Mouse (Mus musculus) ES-Bruce4 (cell line): Measurements from ENCODE around the gene Rtl6. TPM values are rescaled to one million over a fixed set of nuclear protein-coding genes. Genes with fewer than 3 reads are reported as not detected.

Source experiments
- H3K27ac ChIP-seq: 2 replicates; pipeline ENCODE4 v1.5.1; 2012; ENCODE audit warnings: low read length, inconsistent platforms; ENCODE audit not compliant: insufficient read depth
- H3K27me3 ChIP-seq: 2 replicates; pipeline ENCODE4 v1.6.1; 2012; ENCODE audit warnings: mild to moderate bottlenecking, low read length, inconsistent platforms; ENCODE audit not compliant: control insufficient read depth, poor library complexity, insufficient read depth, severe bottlenecking
- H3K36me3 ChIP-seq: 2 replicates; pipeline ENCODE4 v1.6.1; 2012; ENCODE audit warnings: inconsistent platforms, mild to moderate bottlenecking, low read length, moderate library complexity; ENCODE audit not compliant: control insufficient read depth, poor library complexity, insufficient read depth, severe bottlenecking
- H3K4me1 ChIP-seq: one replicate; pipeline ENCODE4 v1.8.1; 2011; ENCODE audit warnings: low read length; ENCODE audit not compliant: control insufficient read depth, insufficient read depth
- H3K4me3 ChIP-seq: 2 replicates; pipeline ENCODE4 v1.5.1; 2011; ENCODE audit warnings: low read depth, mild to moderate bottlenecking, low read length
- H3K9ac ChIP-seq: 2 replicates; pipeline ENCODE4 v1.6.1; 2012; ENCODE audit warnings: low read depth, mild to moderate bottlenecking, inconsistent platforms; ENCODE audit not compliant: poor library complexity, severe bottlenecking
- H3K9me3 ChIP-seq: replicated peaks from 2 replicates; pipeline ENCODE4 v1.6.1; 2012; ENCODE audit warnings: mild to moderate bottlenecking, low read length, inconsistent platforms; ENCODE audit not compliant: control insufficient read depth, poor library complexity, insufficient read depth, severe bottlenecking
- CTCF ChIP-seq: IDR thresholded peaks from one replicate; pipeline ENCODE4 v1.8.1; 2011; ENCODE audit warnings: low read depth, low read length
- EP300 ChIP-seq: IDR thresholded peaks from 2 replicates; pipeline ENCODE4 v1.6.1; 2011; ENCODE audit warnings: low read depth, low read length; ENCODE audit not compliant: insufficient read depth
- POLR2A ChIP-seq: IDR thresholded peaks from one replicate; pipeline ENCODE4 v1.8.1; 2011; ENCODE audit warnings: low read length; ENCODE audit not compliant: insufficient read depth
- polyA plus RNA-seq: library from polyadenylated mRNA; stranded (reverse); fragments of >200 nt; gene quantifications from 2 replicates; pipeline ENCODE4 v1.2.4, GENCODE M21; 2011; ENCODE audit warnings: low read depth; ENCODE audit not compliant: missing spikeins, insufficient read depth, insufficient read length

Gene Rtl6
- polyA plus RNA-seq, 1 experiment: 5.1 TPM

- no peak for TF ChIP-seq EP300
- no peak for TF ChIP-seq CTCF
- TF ChIP-seq POLR2A: no peak
- no peaks in the 10 kb centered on the region for H3K36me3 ChIP-seq
- H3K9ac ChIP-seq: no peak overlapping the region
Measured at GRCm38 (mm10) chr15:84595241-84595945, 37.8 kb upstream of the Rtl6 start.

DNA sequence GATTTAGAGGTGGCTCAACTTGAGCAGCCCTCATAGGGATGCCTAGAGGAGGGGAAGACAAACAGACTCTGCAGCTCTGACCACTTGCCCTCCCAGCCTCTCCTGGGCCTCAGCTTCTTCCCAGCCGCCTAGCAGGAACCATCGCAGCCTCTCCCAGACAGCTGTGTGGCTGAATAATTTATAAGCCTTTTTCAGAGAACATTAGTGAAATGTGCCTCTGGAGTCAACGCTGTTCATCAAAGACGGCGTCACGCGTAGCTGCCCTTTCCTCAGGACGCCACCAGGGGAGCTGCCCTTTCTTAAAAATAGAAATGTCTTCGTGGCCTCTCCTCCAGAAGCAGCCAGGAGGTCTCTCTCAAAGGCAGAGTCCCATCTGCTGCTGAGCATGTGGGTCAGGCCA is 35.9 kb upstream of the Rtl6 start:
- no peaks in the 10 kb centered on the region for H3K9me3 ChIP-seq
- no peaks in the 10 kb centered on the region for H3K27me3 ChIP-seq
- TF ChIP-seq CTCF (no peak), POLR2A (no peak), EP300 (no peak)
- H3K4me1 ChIP-seq: no peaks in the 10 kb centered on the region
- no peak overlapping the region for H3K4me3 ChIP-seq
- H3K27ac ChIP-seq: no peak overlapping the region
- no peaks in the 10 kb centered on the region for H3K36me3 ChIP-seq
- no peak overlapping the region for H3K9ac ChIP-seq

More at GRCm38 (mm10) chr15:84595241-84595945, 37.8 kb upstream of the Rtl6 start:
- Histone ChIP-seq H3K9me3 (no peaks in the 10 kb centered on the region), H3K27ac (no peak overlapping the region), H3K4me1 (no peaks in the 10 kb centered on the region), H3K27me3 (no peaks in the 10 kb centered on the region), H3K4me3 (no peak overlapping the region)

- H3K27me3 ChIP-seq: no peaks in the 10 kb centered on the region
- H3K9ac ChIP-seq: no peak overlapping the region
- no peaks in the 10 kb centered on the region for H3K9me3 ChIP-seq
- no peaks in the 10 kb centered on the region for H3K36me3 ChIP-seq
- H3K27ac ChIP-seq: no peak overlapping the region
- TF ChIP-seq CTCF (no peak), POLR2A (no peak), EP300 (no peak)
- H3K4me3 ChIP-seq: no peak overlapping the region
- H3K4me1 ChIP-seq: no peaks in the 10 kb centered on the region
Measured at GRCm38 (mm10) chr15:84592240-84592639, 34.6 kb upstream of the Rtl6 start.

DNA sequence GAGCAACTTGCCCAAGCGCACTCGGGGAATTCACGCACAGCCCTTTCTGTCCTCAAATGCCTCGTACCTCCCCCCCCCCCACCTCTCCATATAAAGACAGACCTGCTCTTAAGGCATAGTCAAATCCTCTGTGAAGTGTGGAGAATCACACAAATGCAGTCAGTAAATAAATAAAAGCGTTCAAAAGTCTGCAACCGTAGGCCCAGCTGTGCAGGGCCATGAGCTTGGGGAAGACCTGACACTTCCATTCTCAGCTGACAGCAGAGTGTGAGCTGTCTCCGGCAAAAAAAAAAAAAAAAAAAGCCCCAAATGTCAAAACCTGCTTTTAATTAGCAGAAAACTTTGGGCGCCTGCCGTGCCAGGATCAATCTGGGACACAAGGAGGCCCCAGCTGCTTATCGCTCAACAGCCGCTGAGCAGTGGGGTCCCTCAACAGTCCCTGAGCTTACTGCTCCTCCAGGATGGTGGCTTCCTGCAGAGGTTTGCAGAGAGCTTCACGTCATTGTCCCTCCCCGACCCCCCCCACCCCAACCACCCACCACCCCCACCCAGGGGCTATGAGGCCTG is 34.0 kb upstream of the Rtl6 start:
- H3K27ac ChIP-seq: no peak overlapping the region
- no peaks in the 10 kb centered on the region for H3K9me3 ChIP-seq
- H3K9ac ChIP-seq: no peak overlapping the region
- no peaks in the 10 kb centered on the region for H3K36me3 ChIP-seq
- no peak overlapping the region for H3K4me3 ChIP-seq
- no peaks in the 10 kb centered on the region for H3K27me3 ChIP-seq
- TF ChIP-seq POLR2A (no peak), CTCF (no peak), EP300 (no peak)
- no peaks in the 10 kb centered on the region for H3K4me1 ChIP-seq

- Histone ChIP-seq H3K27ac (no peak overlapping the region), H3K4me1 (no peaks in the 10 kb centered on the region), H3K36me3 (no peaks in the 10 kb centered on the region), H3K4me3 (no peak overlapping the region), H3K9ac (no peak overlapping the region), H3K27me3 (no peaks in the 10 kb centered on the region), H3K9me3 (no peaks in the 10 kb centered on the region; the same call in 1 of the 2 replicates)
- TF ChIP-seq CTCF (no peak), EP300 (no peak), POLR2A (no peak)
Measured at GRCm38 (mm10) chr15:84588371-84588821, 30.8 kb upstream of the Rtl6 start.

DNA sequence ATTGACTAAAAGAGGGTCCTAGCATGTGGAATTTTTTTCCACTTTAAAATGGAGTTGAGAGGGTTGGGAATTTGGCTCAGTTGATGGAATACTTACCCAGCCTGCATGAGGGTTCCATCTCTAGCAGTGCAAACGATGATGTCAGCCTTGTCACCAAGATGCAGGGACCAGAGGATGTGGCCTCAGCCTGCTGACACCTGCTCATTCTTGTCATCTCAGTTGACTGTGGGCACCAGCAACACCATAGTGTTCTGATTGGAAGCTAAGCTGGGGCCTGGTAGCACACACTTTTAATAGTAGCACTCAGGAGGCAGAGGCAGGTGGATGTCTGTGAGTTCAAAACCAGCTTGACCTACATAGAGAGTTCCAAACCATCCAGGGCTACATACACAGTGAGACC is 21.0 kb upstream of the Rtl6 start:
- H3K9ac ChIP-seq: no peak overlapping the region
- no peaks in the 10 kb centered on the region for H3K4me1 ChIP-seq
- H3K27ac ChIP-seq: no peak overlapping the region
- no peak overlapping the region for H3K4me3 ChIP-seq
- TF ChIP-seq EP300: no peak
- TF ChIP-seq POLR2A: no peak
- TF ChIP-seq CTCF: no peak
- no peaks in the 10 kb centered on the region for H3K9me3 ChIP-seq
- no peaks in the 10 kb centered on the region for H3K27me3 ChIP-seq
- no peaks in the 10 kb centered on the region for H3K36me3 ChIP-seq
